Mouse (Mus musculus) intestine, embryonic 16.5 days (tissue): ENCODE results near the gene Rsu1. TPM values are rescaled to one million over a fixed set of nuclear protein-coding genes. Genes with fewer than 3 reads are reported as not detected.

ENCODE experiments used
- ATAC-seq: fragments of 200-750 bp; cut with Nextera tagmentation; 2 replicates; pipeline ENCODE4 v1.8.0; 2017; ENCODE audit warnings: moderate TSS enrichment, moderate library complexity
- H3K27ac ChIP-seq: fragments of 300-500 bp; sonication (generic); 2 replicates; pipeline ENCODE4 v1.5.1; 2014; ENCODE audit warnings: mild to moderate bottlenecking, low read length
- H3K27me3 ChIP-seq: fragments of 300-500 bp; sonication (generic); replicated peaks from 2 replicates; pipeline ENCODE4 v1.6.1; 2014; ENCODE audit warnings: low read length, control low read depth, mixed read lengths; ENCODE audit not compliant: control insufficient read depth, insufficient read depth
- H3K36me3 ChIP-seq: fragments of 300-500 bp; sonication (generic); 2 replicates; pipeline ENCODE4 v1.6.1; 2014; ENCODE audit warnings: low read length, control low read depth; ENCODE audit not compliant: control insufficient read depth, insufficient read depth
- H3K4me1 ChIP-seq: fragments of 300-500 bp; sonication (generic); 2 replicates; pipeline ENCODE4 v1.6.1; 2014; ENCODE audit warnings: low read length, control low read depth, mixed read lengths; ENCODE audit not compliant: control insufficient read depth, insufficient read depth
- H3K4me2 ChIP-seq: fragments of 300-500 bp; sonication (generic); 2 replicates; pipeline ENCODE4 v1.6.1; 2014; ENCODE audit warnings: low read depth, low read length, control low read depth
- H3K4me3 ChIP-seq: fragments of 300-500 bp; sonication (generic); 2 replicates; pipeline ENCODE4 v1.5.1; 2014; ENCODE audit warnings: mild to moderate bottlenecking, low read length
- H3K9ac ChIP-seq: fragments of 300-500 bp; sonication (generic); 2 replicates; pipeline ENCODE4 v1.6.1; 2014; ENCODE audit warnings: low read depth, low read length
- H3K9me3 ChIP-seq: fragments of 300-500 bp; sonication (generic); 2 replicates; pipeline ENCODE4 v1.6.1; 2016; ENCODE audit warnings: low read length, control low read depth; ENCODE audit not compliant: control insufficient read depth
- WGBS: fragments of 180-500 bp; shearing (Covaris S2); extraction: QIAGEN DNeasy Blood & Tissue Kit; methylation state at CpG from one replicate; pipeline ENCODE4 v1.1.7; 2014; 5-methylcytosine and 5-hydroxymethylcytosine counted together
- polyA plus RNA-seq: library from polyadenylated mRNA; unstranded; fragments of >200 nt; fragmentation: Nextera tagmentation; extraction: Ambion mirVana; gene quantifications from 2 replicates; pipeline ENCODE4 v1.2.1, GENCODE M21; 2015

Gene Rsu1
- polyA plus RNA-seq, 1 experiment from 2014 or later: 103 TPM

- no peak for ATAC-seq
- H3K36me3 ChIP-seq: no peaks in the 10 kb centered on the region
- H3K4me1 ChIP-seq: no peaks in the 10 kb centered on the region
- no peaks in the 10 kb centered on the region for H3K27me3 ChIP-seq
- H3K9me3 ChIP-seq: no peaks in the 10 kb centered on the region
- no peak overlapping the region for H3K4me3 ChIP-seq
- no peak overlapping the region for H3K4me2 ChIP-seq
- no peak overlapping the region for H3K27ac ChIP-seq
- WGBS: 83% methylated on average over 10 of the region's 10 CpGs
- H3K9ac ChIP-seq: no peak overlapping the region
These were observed 93.4 kb downstream of the Rsu1 start for GRCm38 (mm10) chr2:13177698-13178395.

GRCm38 (mm10) chr2:13176304-13176620 is 95.0 kb downstream of the Rsu1 start:
- no peak overlapping the region for H3K4me2 ChIP-seq
- no peaks in the 10 kb centered on the region for H3K27me3 ChIP-seq
- H3K4me3 ChIP-seq: no peak overlapping the region
- no peak overlapping the region for H3K27ac ChIP-seq
- 73% methylated on average over 4 of the region's 4 CpGs for WGBS
- H3K9me3 ChIP-seq: no peaks in the 10 kb centered on the region
- no peaks in the 10 kb centered on the region for H3K36me3 ChIP-seq
- no peak overlapping the region for H3K9ac ChIP-seq
- H3K4me1 ChIP-seq: no peaks in the 10 kb centered on the region
- ATAC-seq: no peak

GRCm38 (mm10) chr2:13175536-13176303 is 95.5 kb downstream of the Rsu1 start:
- H3K9me3 ChIP-seq: no peaks in the 10 kb centered on the region
- WGBS: 66% methylated on average over 28 of the region's 28 CpGs

GRCm38 (mm10) chr2:13174461-13174860 is 96.8 kb downstream of the Rsu1 start:
- H3K9me3 ChIP-seq: no peaks in the 10 kb centered on the region
- H3K9ac ChIP-seq: no peak overlapping the region
- H3K27me3 ChIP-seq: no peaks in the 10 kb centered on the region
- no peak overlapping the region for H3K27ac ChIP-seq
- 79% methylated on average over 7 of the region's 7 CpGs for WGBS
- no peak overlapping the region for H3K4me3 ChIP-seq
- no peak for ATAC-seq
- no peaks in the 10 kb centered on the region for H3K36me3 ChIP-seq
- H3K4me1 ChIP-seq: no peaks in the 10 kb centered on the region
- H3K4me2 ChIP-seq: no peak overlapping the region

More at GRCm38 (mm10) chr2:13175536-13176303, 95.5 kb downstream of the Rsu1 start:
- ATAC-seq: no peak
- no peaks in the 10 kb centered on the region for H3K27me3 ChIP-seq
- H3K4me3 ChIP-seq: no peak overlapping the region
- H3K27ac ChIP-seq: no peak overlapping the region
- no peaks in the 10 kb centered on the region for H3K36me3 ChIP-seq
- H3K4me1 ChIP-seq: no peaks in the 10 kb centered on the region
- H3K9ac ChIP-seq: no peak overlapping the region
- H3K4me2 ChIP-seq: no peak overlapping the region

- ATAC-seq: no peak
These were observed 100.6 kb downstream of the Rsu1 start for GRCm38 (mm10) chr2:13170651-13171050.

GRCm38 (mm10) chr2:13169962-13170361 is 101.3 kb downstream of the Rsu1 start:
- no peaks in the 10 kb centered on the region for H3K9me3 ChIP-seq

More at GRCm38 (mm10) chr2:13170651-13171050, 100.6 kb downstream of the Rsu1 start:
- Histone ChIP-seq H3K9ac (no peak overlapping the region), H3K27me3 (no peaks in the 10 kb centered on the region), H3K27ac (no peak overlapping the region), H3K9me3 (no peaks in the 10 kb centered on the region), H3K36me3 (no peaks in the 10 kb centered on the region), H3K4me3 (no peak overlapping the region), H3K4me2 (no peak overlapping the region), H3K4me1 (no peaks in the 10 kb centered on the region)
- 88% methylated on average over 5 of the region's 5 CpGs for whole genome bisulfite sequencing

GRCm38 (mm10) chr2:13169158-13169890 is 101.9 kb downstream of the Rsu1 start:
- H3K27ac ChIP-seq: no peak overlapping the region
- H3K4me3 ChIP-seq: no peak overlapping the region
- H3K9ac ChIP-seq: no peak overlapping the region
- H3K36me3 ChIP-seq: no peaks in the 10 kb centered on the region
- WGBS: 81% methylated on average over 4 of the region's 4 CpGs
- no peak for ATAC-seq
- no peaks in the 10 kb centered on the region for H3K9me3 ChIP-seq
- no peaks in the 10 kb centered on the region for H3K4me1 ChIP-seq
- H3K27me3 ChIP-seq: no peaks in the 10 kb centered on the region
- H3K4me2 ChIP-seq: no peak overlapping the region

More at GRCm38 (mm10) chr2:13169962-13170361, 101.3 kb downstream of the Rsu1 start:
- Histone ChIP-seq H3K27ac (no peak overlapping the region), H3K4me1 (no peaks in the 10 kb centered on the region), H3K9ac (no peak overlapping the region), H3K27me3 (no peaks in the 10 kb centered on the region), H3K4me2 (no peak overlapping the region), H3K36me3 (no peaks in the 10 kb centered on the region), H3K4me3 (no peak overlapping the region)
- ATAC-seq: no peak
- 84% methylated on average over 6 of the region's 6 CpGs for WGBS

GRCm38 (mm10) chr2:13168743-13169142 is 102.5 kb downstream of the Rsu1 start:
- 48% methylated on average over 5 of the region's 5 CpGs for WGBS
- H3K9me3 ChIP-seq: no peaks in the 10 kb centered on the region
- no peaks in the 10 kb centered on the region for H3K4me1 ChIP-seq
- no peak overlapping the region for H3K4me2 ChIP-seq
- no peaks in the 10 kb centered on the region for H3K36me3 ChIP-seq
- H3K27ac ChIP-seq: no peak overlapping the region
- ATAC-seq: no peak
- H3K9ac ChIP-seq: no peak overlapping the region
- no peaks in the 10 kb centered on the region for H3K27me3 ChIP-seq
- no peak overlapping the region for H3K4me3 ChIP-seq

- Histone ChIP-seq H3K27me3 (no peaks in the 10 kb centered on the region), H3K4me2 (no peak overlapping the region), H3K9ac (no peak overlapping the region), H3K4me3 (no peak overlapping the region), H3K9me3 (no peaks in the 10 kb centered on the region), H3K4me1 (no peaks in the 10 kb centered on the region), H3K27ac (no peak overlapping the region), H3K36me3 (no peaks in the 10 kb centered on the region)
- 64% methylated on average over 2 of the region's 2 CpGs for WGBS
- no peak for ATAC-seq
These were observed 109.5 kb downstream of the Rsu1 start for GRCm38 (mm10) chr2:13161717-13162116.
